Mouse (Mus musculus) cortical plate, adult 2 months (tissue): ENCODE data around the gene Arid5b.

Experiments
- CTCF ChIP-seq: fragments of 200-500 bp; IDR thresholded peaks from 2 replicates; pipeline ENCODE4 v1.5.1; 2011; ENCODE audit warnings: mild to moderate bottlenecking, control low read depth, low read length; ENCODE audit not compliant: insufficient read depth; ENCODE audit errors: extremely low read depth
- POLR2A ChIP-seq: fragments of 200-500 bp; IDR thresholded peaks from 2 replicates; pipeline ENCODE4 v1.6.1; 2011; ENCODE audit warnings: mild to moderate bottlenecking, low read length, control low read depth; ENCODE audit not compliant: insufficient read depth; ENCODE audit errors: extremely low read depth

DNA sequence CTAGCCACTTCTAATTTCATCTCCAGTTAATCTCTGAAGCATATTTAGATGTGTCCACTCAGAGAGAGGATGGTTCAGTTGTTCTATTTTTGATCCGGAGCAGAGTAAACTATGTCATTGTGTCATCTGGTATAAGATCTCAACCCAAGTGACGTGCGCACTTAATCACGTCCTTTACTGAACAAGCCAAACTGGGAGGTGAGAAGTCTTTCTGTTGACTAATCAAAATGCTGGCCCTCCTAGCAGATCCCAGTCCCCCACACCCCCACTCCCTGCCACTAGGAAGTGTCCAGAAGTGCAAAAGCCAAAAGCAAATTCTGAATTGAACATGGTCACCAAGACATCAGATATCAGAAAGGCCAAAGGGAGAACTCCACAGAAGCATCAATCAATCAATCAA is 144.0 kb downstream of the Arid5b start:
- no peak for TF ChIP-seq CTCF
- no peak for TF ChIP-seq POLR2A
